Mouse (Mus musculus) ES-E14 (cell line): Measurements from ENCODE around the gene Cd86.

ENCODE experiments used
- CHD2 ChIP-seq: IDR thresholded peaks from 2 replicates; pipeline ENCODE4 v1.6.1; 2014; ENCODE audit warnings: mild to moderate bottlenecking, low read depth, low read length, inconsistent platforms
- HCFC1 ChIP-seq: IDR thresholded peaks from 2 replicates; pipeline ENCODE4 v1.6.1; 2012; ENCODE audit warnings: low read length, inconsistent platforms, borderline replicate concordance; ENCODE audit not compliant: insufficient read depth
- MAFK ChIP-seq: IDR thresholded peaks from 2 replicates; pipeline ENCODE4 v1.6.1; 2014; ENCODE audit warnings: mild to moderate bottlenecking, low read depth, low read length, inconsistent platforms; ENCODE audit not compliant: insufficient read depth
- ZC3H11A ChIP-seq: IDR thresholded peaks from 2 replicates; pipeline ENCODE4 v1.6.1; 2012; ENCODE audit warnings: low read depth, mild to moderate bottlenecking, inconsistent platforms, low read length, borderline replicate concordance

GRCm38 (mm10) chr16:36632229-36632628 lies 33.7 kb downstream of the Cd86 start:
- no peak for TF ChIP-seq CHD2
- TF ChIP-seq HCFC1 = no peak
- TF ChIP-seq MAFK = no peak
- no peak for TF ChIP-seq ZC3H11A
